28 mouse cellular contexts compared by ENCODE assay signal in the genomic region with DNA sequence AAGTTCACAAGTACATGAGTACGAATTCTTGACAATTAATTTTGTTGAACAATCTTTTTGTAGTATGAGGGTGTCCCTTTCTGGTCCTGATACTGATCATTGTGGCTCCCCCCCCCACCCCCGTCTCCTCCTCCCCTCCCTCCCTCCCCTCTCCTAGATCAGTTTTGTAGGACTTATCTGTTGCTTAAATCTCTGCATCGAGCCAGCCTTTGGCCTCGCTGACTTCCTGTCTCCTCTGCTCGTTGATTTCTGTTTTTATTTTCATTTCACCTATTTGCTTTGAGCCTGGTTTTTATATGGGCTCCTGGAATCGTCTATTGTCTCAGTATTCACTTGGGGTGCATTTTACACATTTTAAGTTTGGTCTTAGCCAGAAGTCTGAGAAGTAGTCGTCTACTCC. TPM values are rescaled to one million over a fixed set of nuclear protein-coding genes. Genes with fewer than 3 reads are reported as not detected.
"Had no signal": no experiment of that assay in that cellular context is flagged by ENCODE, and none has a peak within 500 bp of the region (broad histone marks: within the 10 kb centered on the region; RNA-seq: fewer than 3 reads in every experiment).

No protein-coding gene starts in this region.

- H3K4me2 ChIP-seq: limb, embryonic 13.5 days; liver, embryonic 12.5 days; liver, embryonic 15.5 days; lung, embryonic 15.5 days; neural tube, embryonic 13.5 days had no signal

- H3K4me1 ChIP-seq: limb, embryonic 10.5 days; limb, embryonic 13.5 days; liver, embryonic 15.5 days; lung, embryonic 15.5 days; midbrain, embryonic 10.5 days; neural tube, embryonic 13.5 days had no signal

- H3K36me3 ChIP-seq: limb, embryonic 10.5 days; limb, embryonic 13.5 days; liver, embryonic 12.5 days; liver, embryonic 15.5 days; lung, embryonic 15.5 days; midbrain, embryonic 10.5 days; neural tube, embryonic 13.5 days had no signal

- H3K27me3 ChIP-seq: limb, embryonic 13.5 days; liver, embryonic 12.5 days; liver, embryonic 15.5 days; lung, embryonic 15.5 days; neural tube, embryonic 13.5 days had no signal

- DNase-seq: kidney, adult 18-20 months; kidney, adult 9 months; kidney, postnatal 14 days; kidney, postnatal 4 days; liver; lung, adult 18-20 months; lung, postnatal 10 days; lung, postnatal 36 days; midbrain, embryonic 14.5 days; retina, postnatal 1 day; right cerebral cortex, postnatal 25 days; spleen, adult 18-20 months; thymus, adult 18-20 months had no signal

- H3K9me3 ChIP-seq: limb, embryonic 10.5 days; limb, embryonic 13.5 days; liver, embryonic 12.5 days; liver, embryonic 15.5 days; lung, embryonic 15.5 days; megakaryocyte, embryonic 14.5 days; midbrain, embryonic 10.5 days; neural tube, embryonic 13.5 days had no signal

- H3K9ac ChIP-seq: limb, embryonic 13.5 days; liver, embryonic 12.5 days; liver, embryonic 15.5 days; lung, embryonic 15.5 days; neural tube, embryonic 13.5 days had no signal

- H3K4me3 ChIP-seq: limb, embryonic 10.5 days; limb, embryonic 13.5 days; liver, embryonic 12.5 days; liver, embryonic 15.5 days; lung, embryonic 15.5 days; megakaryocyte, embryonic 14.5 days; midbrain, embryonic 10.5 days; neural tube, embryonic 13.5 days had no signal

- ATAC-seq: liver, embryonic 12.5 days had no signal

- H3K27ac ChIP-seq: limb, embryonic 10.5 days; limb, embryonic 13.5 days; liver, embryonic 12.5 days; liver, embryonic 15.5 days; lung, embryonic 15.5 days; midbrain, embryonic 10.5 days; neural tube, embryonic 13.5 days had no signal

RNA-seq across cellular contexts. Expression of gene Ccr8, which starts 4.0 kb away (rescaled TPM):
- total RNA-seq: layer of hippocampus, adult 18-20 months; layer of hippocampus, postnatal 14 days; left cerebral cortex, postnatal 25 days; neutrophil, adult 5-6 weeks had no signal
- polyA plus RNA-seq: kidney, embryonic 16.5 days; limb, embryonic 10.5 days; liver, embryonic 12.5 days; midbrain, embryonic 10.5 days; midbrain, embryonic 14.5 days; neural tube, embryonic 13.5 days; testis, adult 2 months; urinary bladder, adult 2 months had no signal

RNA-seq across cellular contexts. Expression of gene Mobp, which starts 53.6 kb away (rescaled TPM):
- total RNA-seq: neutrophil, adult 5-6 weeks had no signal
- polyA plus RNA-seq: kidney, embryonic 16.5 days; limb, embryonic 10.5 days; limb, embryonic 13.5 days; liver, embryonic 12.5 days; liver, embryonic 15.5 days; lung, embryonic 15.5 days; midbrain, embryonic 14.5 days had no signal
